Mouse (Mus musculus): ENCODE data around the gene Ror2.

GRCm38 (mm10) chr13:53086552-53087282 is 199.2 kb downstream of the Ror2 start:
- no peak for TF ChIP-seq CTCF (IDR thresholded peaks at IDR 0.05; ENCODE audit: low read depth)
- no peak for TF ChIP-seq EP300 (optimal IDR thresholded peaks at IDR 0.05)
